Mouse (Mus musculus) E14TG2a.4 (cell line): ENCODE results near the gene Mcur1.

Experiments
- H3K27me3 ChIP-seq: 2 replicates; pipeline ENCODE4 v1.6.1; 2014; ENCODE audit warnings: low read length, control low read depth; ENCODE audit not compliant: insufficient read depth
- H3K36me3 ChIP-seq: 2 replicates; pipeline ENCODE4 v1.6.1; 2014; ENCODE audit warnings: low read length, control low read depth; ENCODE audit not compliant: insufficient read depth
- H3K4me1 ChIP-seq: replicated peaks from 2 replicates; pipeline ENCODE4 v1.6.1; 2014; ENCODE audit warnings: low read depth, low read length, control low read depth
- H3K4me3 ChIP-seq: replicated peaks from 2 replicates; pipeline ENCODE4 v1.5.1; 2014; ENCODE audit warnings: mild to moderate bottlenecking, low read length
- H3K9me3 ChIP-seq: 2 replicates; pipeline ENCODE4 v1.6.1; 2014; ENCODE audit warnings: low read length, control low read depth
- CTCF ChIP-seq: conservative IDR thresholded peaks from 2 replicates; pipeline ENCODE4 v1.5.1; 2014; ENCODE audit warnings: low read length
- NANOG ChIP-seq: IDR thresholded peaks from 2 replicates; pipeline ENCODE4 v1.6.1; 2014; ENCODE audit warnings: borderline replicate concordance, low read length, mixed read lengths
- POU5F1 ChIP-seq: IDR thresholded peaks from 2 replicates; pipeline ENCODE4 v1.6.1; 2014; ENCODE audit warnings: low read length, borderline replicate concordance

The Mcur1 gene

DNA sequence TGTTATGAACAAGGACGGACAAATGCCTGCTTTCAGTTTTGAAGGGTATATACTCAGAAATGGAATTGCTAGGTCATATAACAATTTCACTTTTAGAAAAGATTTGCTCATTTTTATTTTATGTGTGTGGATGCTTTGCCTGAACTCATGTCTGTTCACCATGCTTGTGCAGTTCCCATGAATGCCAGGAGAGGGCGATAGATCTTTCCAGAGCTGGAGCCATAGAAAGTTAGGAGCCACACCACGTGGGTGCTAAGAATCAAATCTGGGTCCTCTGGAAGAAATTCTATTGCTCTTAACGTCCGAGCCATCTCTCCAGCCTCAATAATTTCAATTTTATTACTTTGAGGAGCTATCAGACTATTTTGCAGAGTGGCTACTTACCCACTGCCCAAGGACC, 17.3 kb upstream of the Mcur1 start:
- Histone ChIP-seq H3K4me3 (no peak overlapping the region), H3K9me3 (no peaks in the 10 kb centered on the region), H3K27me3 (no peaks in the 10 kb centered on the region), H3K36me3 (no peaks in the 10 kb centered on the region), H3K4me1 (peaks cover 12% of the 10 kb centered on the region)
- TF ChIP-seq POU5F1 (no peak), CTCF (peak; percentile 94), NANOG (no peak)

- Histone ChIP-seq H3K27me3 (no peaks in the 10 kb centered on the region; the same call in 1 of the 2 replicates), H3K9me3 (no peaks in the 10 kb centered on the region), H3K4me1 (peaks cover 12% of the 10 kb centered on the region), H3K36me3 (no peaks in the 10 kb centered on the region), H3K4me3 (no peak overlapping the region)
- no peak for TF ChIP-seq POU5F1
- TF ChIP-seq CTCF: no peak
- TF ChIP-seq NANOG: no peak
Observed at GRCm38 (mm10) chr13:43575431-43575830, 15.4 kb upstream of the Mcur1 start.

DNA sequence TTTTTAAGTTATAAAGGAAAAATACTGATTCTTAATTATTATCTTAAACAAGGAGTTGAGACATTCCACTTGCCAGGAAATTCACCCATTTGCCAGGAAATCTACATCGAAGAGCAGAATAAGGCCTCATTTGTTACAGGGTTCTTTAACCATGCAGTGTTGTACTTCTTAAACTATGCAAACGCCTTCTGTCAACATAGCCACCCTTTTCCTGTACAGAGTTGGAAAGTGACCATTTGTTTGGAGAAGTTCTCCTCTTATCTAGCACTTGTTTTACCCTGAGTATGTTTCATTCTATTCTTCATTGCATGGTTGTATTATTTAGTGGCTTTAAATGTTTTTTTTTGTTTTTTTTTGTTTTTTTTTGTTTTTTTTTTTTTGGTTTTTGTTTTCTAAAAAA, 14.0 kb upstream of the Mcur1 start:
- no peak overlapping the region for H3K4me3 ChIP-seq
- no peaks in the 10 kb centered on the region for H3K36me3 ChIP-seq
- no peaks in the 10 kb centered on the region for H3K9me3 ChIP-seq
- no peak for TF ChIP-seq POU5F1
- no peak for TF ChIP-seq CTCF
- TF ChIP-seq NANOG: no peak
- peaks cover 1% of the 10 kb centered on the region; the same call in 1 of the 2 replicates for H3K4me1 ChIP-seq
- no peaks in the 10 kb centered on the region; the same call in 1 of the 2 replicates for H3K27me3 ChIP-seq

DNA sequence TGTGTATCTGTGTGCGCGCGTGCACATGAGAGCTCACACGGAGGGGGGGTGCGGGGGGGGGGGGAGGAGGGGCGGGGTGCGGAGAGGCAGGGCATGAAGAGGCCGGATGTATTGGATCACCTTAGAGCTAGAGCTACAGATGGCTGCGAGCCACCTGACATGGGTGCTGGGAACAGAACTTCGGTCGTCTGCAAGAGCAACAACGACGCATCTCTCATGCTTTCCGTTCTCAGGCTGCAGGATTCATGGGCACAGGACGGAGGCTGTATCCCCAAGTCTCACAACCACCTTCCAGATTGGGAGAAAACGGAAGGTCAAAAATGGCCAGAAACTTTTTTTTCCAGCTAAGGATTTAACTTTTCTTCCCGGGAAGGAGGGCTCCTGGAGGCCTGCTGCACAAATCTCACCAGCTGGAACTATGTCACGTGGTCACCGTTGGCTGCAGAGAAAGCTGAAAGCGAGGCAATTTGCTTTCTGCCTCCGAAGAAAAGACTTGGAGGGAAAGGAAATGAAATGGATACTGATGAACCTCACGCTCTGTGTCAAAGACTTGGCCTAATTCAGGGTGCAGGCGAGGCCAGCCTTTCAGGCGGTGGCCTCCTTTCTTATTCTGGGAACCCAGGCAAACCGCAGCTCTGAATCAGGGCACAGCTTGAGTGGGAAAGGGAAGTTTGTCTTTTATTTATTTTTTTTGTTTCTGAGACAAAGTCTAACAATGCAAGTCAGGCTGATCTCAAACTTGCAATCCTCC, 7.3 kb upstream of the Mcur1 start:
- TF ChIP-seq POU5F1 (no peak), NANOG (no peak), CTCF (no peak)
- Histone ChIP-seq H3K36me3 (no peaks in the 10 kb centered on the region), H3K4me1 (peaks cover 19% of the 10 kb centered on the region), H3K9me3 (no peaks in the 10 kb centered on the region), H3K4me3 (no peak overlapping the region), H3K27me3 (no peaks in the 10 kb centered on the region; the same call in 1 of the 2 replicates)

DNA sequence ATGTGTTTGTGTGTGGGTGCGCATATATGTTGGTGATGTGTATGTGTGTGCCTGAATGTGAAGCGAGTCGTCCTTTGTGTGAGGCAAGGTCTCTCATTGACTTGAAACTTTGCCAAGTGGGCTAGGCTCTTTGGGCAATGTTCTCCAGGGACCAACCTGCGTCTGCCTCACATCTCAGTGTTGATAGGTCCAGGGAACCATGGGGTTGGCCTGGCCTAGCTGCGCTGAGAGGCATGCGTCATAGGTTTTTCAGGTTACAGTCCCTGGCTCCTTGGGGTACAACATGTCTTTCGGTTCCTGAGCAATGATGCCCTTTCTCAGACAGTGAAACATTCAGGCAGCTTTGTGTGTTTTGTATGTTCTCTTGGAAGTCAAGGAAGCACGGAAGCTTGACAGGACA, 6.2 kb upstream of the Mcur1 start:
- H3K4me3 ChIP-seq: no peak overlapping the region
- TF ChIP-seq NANOG (no peak), POU5F1 (no peak), CTCF (no peak)
- H3K36me3 ChIP-seq: no peaks in the 10 kb centered on the region
- no peaks in the 10 kb centered on the region for H3K9me3 ChIP-seq
- H3K4me1 ChIP-seq: peaks cover 31% of the 10 kb centered on the region
- H3K27me3 ChIP-seq: no peaks in the 10 kb centered on the region; the same call in 1 of the 2 replicates

GRCm38 (mm10) chr13:43565346-43565745, 5.4 kb upstream of the Mcur1 start:
- peaks cover 38% of the 10 kb centered on the region for H3K4me1 ChIP-seq
- H3K36me3 ChIP-seq: no peaks in the 10 kb centered on the region
- H3K9me3 ChIP-seq: no peaks in the 10 kb centered on the region
- no peaks in the 10 kb centered on the region for H3K27me3 ChIP-seq
- no peak overlapping the region for H3K4me3 ChIP-seq
- TF ChIP-seq POU5F1 (no peak), CTCF (peak; percentile 39)

DNA sequence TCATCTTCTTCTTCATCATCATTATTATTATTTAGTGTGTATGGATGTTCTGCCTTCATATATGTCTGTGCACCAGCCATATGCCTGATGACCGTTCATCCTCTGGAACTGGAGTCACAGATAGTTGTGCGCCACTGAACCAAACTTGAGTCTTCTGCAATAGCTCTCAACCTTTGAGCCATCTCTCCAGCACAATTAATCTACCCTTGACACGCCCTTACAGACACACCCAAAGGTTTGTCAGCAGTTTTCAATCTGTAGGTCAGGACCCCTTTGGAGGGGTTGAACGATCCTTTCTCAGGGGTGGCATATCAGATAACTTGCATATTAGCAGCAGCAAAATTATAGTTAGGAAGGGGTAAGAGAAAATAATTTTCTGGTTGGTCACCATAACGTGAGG, 4.7 kb upstream of the Mcur1 start:
- peaks cover 39% of the 10 kb centered on the region for H3K4me1 ChIP-seq
- no peak overlapping the region for H3K4me3 ChIP-seq
- no peaks in the 10 kb centered on the region for H3K36me3 ChIP-seq
- no peaks in the 10 kb centered on the region for H3K9me3 ChIP-seq
- TF ChIP-seq CTCF (no peak), NANOG (no peak), POU5F1 (no peak)
- no peaks in the 10 kb centered on the region for H3K27me3 ChIP-seq

DNA sequence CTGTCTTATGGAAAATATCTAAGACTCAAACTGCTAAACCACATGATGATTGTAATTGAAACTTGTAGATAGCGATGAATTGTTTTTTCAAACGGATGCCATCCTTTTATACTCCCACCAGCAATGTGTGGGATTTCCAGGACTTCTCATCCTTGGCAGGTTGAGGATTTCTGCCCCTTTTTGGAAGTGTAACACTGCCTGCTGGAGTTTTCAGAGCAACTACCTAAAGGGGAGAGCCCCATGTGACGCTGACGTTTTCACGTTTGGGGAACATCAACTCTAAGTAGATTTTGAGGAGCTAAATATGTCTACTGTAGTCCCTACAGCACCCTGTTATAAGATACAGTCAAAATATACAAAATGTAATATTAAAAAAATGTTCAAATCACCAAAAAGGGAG, 2.7 kb upstream of the Mcur1 start:
- Histone ChIP-seq H3K9me3 (no peaks in the 10 kb centered on the region), H3K4me3 (no peak overlapping the region), H3K36me3 (no peaks in the 10 kb centered on the region), H3K27me3 (peaks cover 16% of the 10 kb centered on the region), H3K4me1 (peaks cover 49% of the 10 kb centered on the region)
- TF ChIP-seq NANOG: no peak
- TF ChIP-seq CTCF: no peak
- TF ChIP-seq POU5F1: no peak
